Mouse (Mus musculus) thymus, adult 2 months (tissue): ENCODE data around the gene Mylk. TPM values are rescaled to one million over a fixed set of nuclear protein-coding genes. Genes with fewer than 3 reads are reported as not detected.

Experiments
- DNase-seq: peaks from one replicate; pipeline ENCODE4 v3.0.0; 2021
- H3K27ac ChIP-seq: fragments of 200-500 bp; 2 replicates; pipeline ENCODE4 v1.5.1; 2012; ENCODE audit warnings: low read length, control low read depth; ENCODE audit not compliant: control insufficient read depth, insufficient read depth
- H3K27me3 ChIP-seq: fragments of 200-500 bp; 2 replicates; pipeline ENCODE4 v1.6.1; 2012; ENCODE audit warnings: mild to moderate bottlenecking, low read length, moderate library complexity, mixed read lengths; ENCODE audit not compliant: control insufficient read depth, insufficient read depth
- H3K36me3 ChIP-seq: fragments of 200-500 bp; 2 replicates; pipeline ENCODE4 v1.6.1; 2012; ENCODE audit warnings: mild to moderate bottlenecking, low read length, moderate library complexity; ENCODE audit not compliant: control insufficient read depth, insufficient read depth
- H3K4me1 ChIP-seq: fragments of 200-500 bp; replicated peaks from 2 replicates; pipeline ENCODE4 v1.6.1; 2012; ENCODE audit warnings: low read length; ENCODE audit not compliant: control insufficient read depth, insufficient read depth
- H3K4me3 ChIP-seq: fragments of 200-500 bp; 2 replicates; pipeline ENCODE4 v1.5.1; 2012; ENCODE audit warnings: mild to moderate bottlenecking, low read length, control low read depth, moderate library complexity; ENCODE audit not compliant: control insufficient read depth, insufficient read depth
- CTCF ChIP-seq: fragments of 200-500 bp; IDR thresholded peaks from 2 replicates; pipeline ENCODE4 v1.5.1; 2012; ENCODE audit warnings: mild to moderate bottlenecking, control low read depth, low read length, moderate library complexity, borderline replicate concordance; ENCODE audit not compliant: control insufficient read depth, poor library complexity, insufficient read depth; ENCODE audit errors: extremely low read depth
- POLR2A ChIP-seq: fragments of 200-500 bp; IDR thresholded peaks from 2 replicates; pipeline ENCODE4 v1.6.1; 2012; ENCODE audit warnings: mild to moderate bottlenecking, low read length, control low read depth, moderate library complexity; ENCODE audit not compliant: control insufficient read depth, poor library complexity, insufficient read depth; ENCODE audit errors: extremely low read depth
- WGBS: fragments of 180-500 bp; shearing (Covaris S2); methylation state at CpG from one replicate; pipeline ENCODE4 v1.1.7; 2018; 5-methylcytosine and 5-hydroxymethylcytosine counted together
- polyA plus RNA-seq: library from polyadenylated mRNA; depleted of rRNA; stranded (reverse); fragments of >200 nt; gene quantifications from 2 replicates; pipeline ENCODE4 v1.2.3, GENCODE M21; 2012

Gene Mylk
- polyA plus RNA-seq, 1 experiment: 7.2 TPM

- no peak for DNase-seq
- H3K27ac ChIP-seq: no peak overlapping the region
- H3K4me1 ChIP-seq: no peaks in the 10 kb centered on the region
- H3K27me3 ChIP-seq: no peaks in the 10 kb centered on the region
- no peak overlapping the region for H3K4me3 ChIP-seq
- 92% methylated on average over 10 of the region's 10 CpGs for WGBS
- H3K36me3 ChIP-seq: no peaks in the 10 kb centered on the region
- TF ChIP-seq POLR2A: no peak
- no peak for TF ChIP-seq CTCF
Observed at GRCm38 (mm10) chr16:34993694-34994330, 248.8 kb downstream of the Mylk start.

DNA sequence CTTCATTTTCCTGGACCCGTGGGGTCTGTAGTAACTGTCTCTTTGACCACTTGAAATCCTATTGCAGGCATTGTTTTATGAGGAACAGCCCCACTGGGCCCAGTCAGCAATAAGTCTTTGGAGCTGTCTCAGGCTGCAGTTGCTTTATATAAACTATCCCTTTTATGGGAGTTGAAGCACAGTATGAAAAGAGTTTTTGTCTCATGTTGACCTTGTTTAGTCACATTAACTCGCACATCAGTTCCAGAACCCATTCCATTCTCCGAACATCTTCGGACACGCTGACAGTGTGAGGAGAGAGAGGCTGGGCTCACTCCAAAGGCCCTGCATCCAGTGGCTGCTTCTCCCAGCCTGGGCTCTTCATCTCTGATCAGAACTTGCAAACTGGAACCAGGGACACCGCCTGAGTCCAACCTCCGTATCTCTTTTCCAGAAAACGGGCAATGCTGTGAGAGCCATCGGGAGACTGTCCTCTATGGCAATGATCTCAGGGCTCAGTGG lies 249.7 kb downstream of the Mylk start:
- 97% methylated on average over 9 of the region's 9 CpGs for WGBS
- H3K36me3 ChIP-seq: no peaks in the 10 kb centered on the region
- no peak overlapping the region for H3K27ac ChIP-seq
- H3K4me3 ChIP-seq: no peak overlapping the region
- H3K27me3 ChIP-seq: no peaks in the 10 kb centered on the region
- TF ChIP-seq POLR2A: no peak
- TF ChIP-seq CTCF: no peak
- no peak for DNase-seq
- H3K4me1 ChIP-seq: no peaks in the 10 kb centered on the region

DNA sequence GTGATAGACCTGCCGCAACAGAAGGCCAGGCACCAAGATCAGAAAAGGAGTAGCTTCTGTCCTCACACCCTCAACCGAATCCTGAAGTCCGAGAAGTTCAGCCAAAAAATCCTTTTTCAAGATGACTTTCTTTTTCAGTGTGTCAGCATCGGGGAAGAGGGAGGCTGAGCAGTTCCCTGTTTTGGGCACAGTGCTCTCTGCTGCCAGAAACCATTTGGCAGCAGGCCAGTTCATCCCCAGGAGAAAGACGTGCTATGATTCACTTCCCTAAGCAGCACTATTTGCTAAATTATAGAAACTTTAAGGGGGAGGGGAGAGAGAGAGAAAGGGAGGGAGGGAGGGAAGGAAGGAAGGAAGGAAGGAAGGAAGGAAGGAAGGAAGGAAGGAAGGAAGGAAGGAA lies 251.1 kb downstream of the Mylk start:
- no peak for TF ChIP-seq CTCF
- TF ChIP-seq POLR2A: no peak
- no peak for DNase-seq
- H3K27ac ChIP-seq: no peak overlapping the region
- H3K27me3 ChIP-seq: no peaks in the 10 kb centered on the region
- no peaks in the 10 kb centered on the region for H3K4me1 ChIP-seq
- WGBS: 33% methylated on average over 5 of the region's 5 CpGs
- H3K36me3 ChIP-seq: no peaks in the 10 kb centered on the region
- H3K4me3 ChIP-seq: no peak overlapping the region

GRCm38 (mm10) chr16:34997052-34997451 lies 252.0 kb downstream of the Mylk start:
- no peak for TF ChIP-seq CTCF
- TF ChIP-seq POLR2A: no peak
- no peak overlapping the region for H3K4me3 ChIP-seq
- H3K4me1 ChIP-seq: no peaks in the 10 kb centered on the region
- H3K27me3 ChIP-seq: no peaks in the 10 kb centered on the region
- no peak for DNase-seq
- no peak overlapping the region for H3K27ac ChIP-seq
- H3K36me3 ChIP-seq: no peaks in the 10 kb centered on the region
- 92% methylated on average over 4 of the region's 4 CpGs for WGBS

DNA sequence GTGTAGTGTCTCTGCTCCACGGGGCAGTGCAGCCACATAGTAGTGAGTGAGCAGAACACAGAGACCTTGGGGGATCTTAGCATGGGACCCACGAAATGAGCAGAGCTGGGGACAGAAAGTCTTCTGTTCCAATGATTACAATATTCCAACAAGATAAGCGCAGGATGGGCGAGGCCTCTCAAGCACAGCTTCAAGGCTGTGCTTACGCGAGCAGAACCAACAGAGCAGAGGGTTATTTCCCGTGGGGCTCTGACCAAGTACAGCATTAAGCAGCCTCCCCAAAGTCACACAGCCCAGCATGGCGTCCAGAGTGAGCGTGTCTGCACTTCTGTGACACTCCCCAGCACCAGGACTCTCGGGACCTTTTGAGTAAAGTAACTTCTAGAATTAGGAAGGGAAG lies 252.6 kb downstream of the Mylk start:
- Histone ChIP-seq H3K27me3 (no peaks in the 10 kb centered on the region), H3K4me3 (no peak overlapping the region), H3K36me3 (no peaks in the 10 kb centered on the region), H3K4me1 (no peaks in the 10 kb centered on the region), H3K27ac (no peak overlapping the region)
- no peak for DNase-seq
- TF ChIP-seq CTCF (no peak), POLR2A (no peak)
- WGBS: 91% methylated on average over 10 of the region's 10 CpGs

- no peak for TF ChIP-seq CTCF
- Histone ChIP-seq H3K36me3 (no peaks in the 10 kb centered on the region), H3K27me3 (no peaks in the 10 kb centered on the region), H3K27ac (no peak overlapping the region), H3K4me1 (no peaks in the 10 kb centered on the region), H3K4me3 (no peak overlapping the region)
- DNase-seq: no peak
- WGBS: 77% methylated on average over 3 of the region's 3 CpGs
Observed at GRCm38 (mm10) chr16:34999016-34999415, 254.0 kb downstream of the Mylk start.

GRCm38 (mm10) chr16:34999986-35000385 lies 255.0 kb downstream of the Mylk start:
- WGBS: 87% methylated on average over 11 of the region's 11 CpGs
- Histone ChIP-seq H3K36me3 (no peaks in the 10 kb centered on the region), H3K4me1 (no peaks in the 10 kb centered on the region), H3K4me3 (no peak overlapping the region), H3K27ac (no peak overlapping the region), H3K27me3 (no peaks in the 10 kb centered on the region)
- DNase-seq: no peak
- TF ChIP-seq POLR2A: no peak
- no peak for TF ChIP-seq CTCF
